Mouse (Mus musculus) right cerebral cortex, postnatal 4 days (tissue): Measurements from ENCODE around the gene Ndufaf1.

Experiments
- DNase-seq: peaks from one replicate; pipeline ENCODE4 v3.0.0-alpha.2; 2022

The Ndufaf1 gene

DNA sequence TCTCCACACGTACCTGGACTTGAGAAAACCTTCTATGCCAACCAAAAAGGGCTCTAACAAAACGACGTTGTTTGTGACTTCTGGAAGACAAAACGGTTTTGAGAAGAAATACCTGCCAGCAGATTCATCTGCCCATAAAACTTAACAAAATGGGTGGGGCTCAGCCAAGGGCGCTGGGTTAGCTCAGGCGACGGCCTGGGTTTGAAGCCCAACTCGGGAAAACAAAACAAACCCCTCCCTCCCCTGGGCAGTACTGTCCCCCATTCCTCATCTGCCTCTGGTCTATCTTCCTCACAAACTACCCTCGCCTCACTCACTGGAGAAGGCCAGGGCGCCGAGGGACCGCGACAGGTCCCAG lies 44.8 kb downstream of the Ndufaf1 start:
- no peak for DNase-seq

DNA sequence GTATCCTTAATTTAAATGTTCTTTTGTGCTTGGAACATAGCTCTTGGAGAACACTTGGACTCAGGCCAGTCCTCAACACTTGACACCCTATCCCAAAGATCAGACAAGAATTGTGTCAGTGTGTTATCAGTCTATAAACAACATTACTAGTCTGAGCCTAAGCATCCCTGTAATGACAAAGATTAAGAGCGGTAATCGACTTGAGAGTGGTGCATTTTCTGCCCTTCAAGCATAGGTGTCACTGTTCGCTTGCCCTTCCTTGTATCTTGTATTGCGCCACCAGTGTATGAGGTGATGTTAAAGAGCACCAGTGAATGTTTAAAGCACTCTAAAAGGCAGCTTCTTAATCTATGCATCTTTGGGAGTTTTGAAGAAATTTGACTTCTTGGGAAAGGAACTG lies 55.6 kb downstream of the Ndufaf1 start:
- DNase-seq: no peak
